Mouse (Mus musculus) left cerebral cortex, postnatal 25 days (tissue): ENCODE measurements around the gene Wdr61. TPM values are rescaled to one million over a fixed set of nuclear protein-coding genes. Genes with fewer than 3 reads are reported as not detected.
A peak's percentile ranks its signal among the peaks of the same experiment; 100 is the strongest.

Source experiments
- DNase-seq, 2 experiments: peaks; one replicate each; pipeline ENCODE4 v3.0.0; 2022; ENCODE audit warnings: low spot score in 2 of 2, mixed read lengths in 1 of 2
- intact Hi-C: fragments of 180-260 bp; cut with DNase I; formaldehyde crosslinking; loops from one replicate; pipeline ENCODE4 v1.15.1; 2025
- total RNA-seq, 2 experiments: library from RNA; stranded (reverse); gene quantifications; 2 replicates each; pipeline ENCODE4 v1.2.3; 2021

The Wdr61 gene
- total RNA-seq: 10 to 100 TPM; 53.9 to 59.2 TPM

DNA sequence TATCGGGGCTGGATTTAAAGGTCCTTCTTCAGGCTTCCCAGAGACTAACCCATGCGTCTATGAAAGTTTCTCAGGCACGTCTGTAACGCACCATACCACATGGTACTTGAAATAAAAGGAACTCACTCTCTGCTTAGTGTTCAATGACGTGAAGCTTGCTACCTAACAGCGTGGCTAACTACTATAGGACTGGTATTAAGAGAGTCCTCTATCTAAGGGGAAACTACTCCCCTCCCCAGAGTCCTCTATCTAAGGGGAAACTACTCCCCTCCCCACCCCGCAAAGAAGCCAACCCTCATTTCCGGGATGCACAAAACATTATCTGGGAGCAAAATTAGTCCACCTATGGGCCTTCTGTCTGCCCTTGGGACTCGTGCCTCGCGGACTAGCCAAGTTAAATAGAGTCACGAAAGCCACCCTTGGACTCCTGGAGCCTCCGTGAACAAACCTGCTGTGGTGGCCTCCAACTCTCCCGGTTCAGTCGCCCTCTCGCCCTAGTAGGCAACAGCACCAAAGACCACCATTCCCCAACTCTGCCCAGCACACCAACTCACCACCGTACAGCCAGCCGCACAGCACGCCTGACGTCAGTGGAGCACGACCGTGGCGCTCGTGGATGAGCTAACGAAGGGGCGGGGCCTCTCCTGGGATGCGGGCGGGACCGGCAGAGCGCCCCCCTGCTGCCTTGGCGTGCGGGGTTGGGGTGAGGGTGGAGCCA lies at the start of gene Wdr61:
Wdr61 (minus strand) TSS at position 599 of the 718 bp plus-strand sequence.
- intact Hi-C loops: no loop called here

DNA sequence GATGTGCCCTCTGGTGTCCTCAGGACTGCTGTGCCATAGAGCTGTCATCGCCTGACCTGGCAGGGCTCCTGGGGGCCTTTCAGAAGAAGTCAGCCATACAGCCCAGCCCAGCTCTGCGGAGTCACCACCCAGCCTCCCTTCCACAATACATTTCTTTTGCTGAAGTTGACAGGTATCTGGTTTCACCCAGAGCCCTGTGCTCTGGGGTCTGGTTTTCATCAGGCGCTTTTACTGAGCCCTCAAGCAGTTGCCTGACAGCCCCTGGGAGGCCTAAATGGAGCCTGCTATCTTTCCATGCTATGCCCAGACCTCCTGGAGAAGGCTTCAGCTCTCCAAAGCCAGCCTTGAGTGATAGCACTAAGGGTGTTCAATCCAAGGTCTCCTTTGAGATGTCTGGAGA lies 49.7 kb upstream of the Wdr61 start:
- intact Hi-C loops: no loop called here
- no peak for DNase-seq

More for the DNA sequence above, at the start of gene Wdr61:
- peak; percentile 98 for DNase-seq

DNA sequence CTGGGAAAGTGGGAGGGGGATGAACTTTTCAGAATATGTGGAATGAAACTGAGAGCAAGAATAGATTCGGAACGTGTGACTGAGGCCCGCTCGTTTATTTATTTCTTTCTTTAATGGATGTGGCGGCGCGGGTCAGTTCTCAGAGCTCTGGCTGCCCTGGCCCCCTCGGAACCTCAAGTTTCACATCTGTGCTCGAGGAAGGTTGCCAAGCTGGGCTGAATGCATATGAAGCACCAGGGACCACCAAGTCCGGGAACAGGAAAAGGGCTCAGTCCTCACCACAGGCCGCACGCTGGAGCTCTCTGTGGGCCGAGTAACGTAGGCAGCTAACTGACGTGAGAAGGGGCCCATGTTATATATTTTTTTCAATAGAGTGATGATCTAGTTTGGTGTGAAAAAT lies 48.2 kb upstream of the Wdr61 start:
- intact Hi-C loops: no loop called here
- no peak for DNase-seq

DNA sequence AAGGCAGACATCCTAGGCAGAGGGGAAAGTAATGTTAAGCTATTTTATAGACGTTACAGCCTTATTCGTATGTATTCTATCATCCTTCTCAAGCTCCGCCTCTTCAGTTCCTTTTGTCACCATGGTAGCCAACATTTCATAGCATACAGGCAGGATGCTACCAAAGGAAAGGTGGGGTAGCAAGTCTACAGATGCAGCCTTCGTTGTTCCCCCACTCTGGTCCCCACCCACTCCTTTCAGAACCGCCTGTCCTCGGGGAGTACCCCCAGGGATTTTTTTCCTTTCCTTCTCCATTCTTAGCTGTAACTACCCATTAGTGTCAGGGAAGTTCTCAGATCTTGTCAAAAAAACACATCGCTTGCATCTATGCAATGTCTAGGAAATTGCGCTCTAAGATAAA lies 45.0 kb upstream of the Wdr61 start:
- intact Hi-C loops: no loop called here
- DNase-seq: no peak

DNA sequence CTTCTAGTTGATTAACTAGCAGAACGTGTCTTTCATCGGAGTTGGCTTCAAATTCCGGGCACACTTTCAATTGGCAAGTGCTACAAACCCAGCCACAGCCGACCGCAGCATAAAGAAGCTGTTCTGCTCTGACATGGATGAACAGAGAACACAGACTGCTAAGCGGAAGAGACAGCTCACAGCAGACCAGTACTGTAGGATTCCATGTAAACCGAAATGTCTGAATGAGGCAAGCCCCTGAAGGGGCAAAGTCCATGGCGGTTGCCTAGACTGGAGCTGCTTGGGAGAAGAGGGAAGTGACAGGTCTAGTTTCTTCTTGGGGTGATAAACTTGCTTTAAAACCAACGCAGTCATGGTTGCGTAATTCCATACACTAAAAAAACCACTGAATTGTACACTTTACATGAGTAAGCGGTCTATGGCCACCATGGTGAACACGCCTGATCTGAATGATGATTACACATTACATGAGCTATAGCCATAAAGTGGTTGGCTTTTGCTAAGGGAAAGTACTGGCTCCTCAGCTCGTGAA lies 42.2 kb upstream of the Wdr61 start:
- intact Hi-C loops: no loop called here
- DNase-seq: peak in 1 of 2 experiments; percentile 9

DNA sequence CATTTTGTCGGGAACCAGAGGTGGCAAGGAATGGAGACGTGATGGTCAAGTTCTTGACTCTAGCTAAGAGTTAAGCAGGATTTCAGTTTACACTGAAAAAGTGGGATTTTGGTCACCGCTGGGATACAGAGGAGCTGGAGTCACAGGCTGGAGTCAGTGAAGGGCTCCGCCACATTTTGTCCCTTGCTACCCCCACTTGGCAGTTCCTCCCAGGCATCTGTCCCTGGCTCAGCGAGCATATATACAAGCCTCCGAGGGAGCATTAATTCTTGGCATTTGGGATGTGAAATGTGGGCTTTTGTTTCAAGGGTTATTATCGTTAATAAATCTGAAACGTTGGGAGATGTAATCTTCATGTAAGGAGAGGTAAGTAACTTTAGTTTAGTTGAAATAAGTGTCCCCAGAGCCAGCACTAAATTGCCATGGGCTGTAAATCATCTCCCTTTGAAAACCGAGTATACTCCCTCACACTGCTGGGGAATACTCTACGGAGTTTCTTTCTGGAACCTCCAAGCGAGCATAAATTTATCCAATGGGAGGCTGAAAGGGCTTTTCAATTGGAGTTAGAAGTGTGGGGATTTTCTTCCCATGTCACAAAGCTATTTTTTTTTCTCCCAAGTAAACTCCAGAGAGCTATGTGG lies 35.9 kb upstream of the Wdr61 start:
- intact Hi-C loops: no loop called here

DNA sequence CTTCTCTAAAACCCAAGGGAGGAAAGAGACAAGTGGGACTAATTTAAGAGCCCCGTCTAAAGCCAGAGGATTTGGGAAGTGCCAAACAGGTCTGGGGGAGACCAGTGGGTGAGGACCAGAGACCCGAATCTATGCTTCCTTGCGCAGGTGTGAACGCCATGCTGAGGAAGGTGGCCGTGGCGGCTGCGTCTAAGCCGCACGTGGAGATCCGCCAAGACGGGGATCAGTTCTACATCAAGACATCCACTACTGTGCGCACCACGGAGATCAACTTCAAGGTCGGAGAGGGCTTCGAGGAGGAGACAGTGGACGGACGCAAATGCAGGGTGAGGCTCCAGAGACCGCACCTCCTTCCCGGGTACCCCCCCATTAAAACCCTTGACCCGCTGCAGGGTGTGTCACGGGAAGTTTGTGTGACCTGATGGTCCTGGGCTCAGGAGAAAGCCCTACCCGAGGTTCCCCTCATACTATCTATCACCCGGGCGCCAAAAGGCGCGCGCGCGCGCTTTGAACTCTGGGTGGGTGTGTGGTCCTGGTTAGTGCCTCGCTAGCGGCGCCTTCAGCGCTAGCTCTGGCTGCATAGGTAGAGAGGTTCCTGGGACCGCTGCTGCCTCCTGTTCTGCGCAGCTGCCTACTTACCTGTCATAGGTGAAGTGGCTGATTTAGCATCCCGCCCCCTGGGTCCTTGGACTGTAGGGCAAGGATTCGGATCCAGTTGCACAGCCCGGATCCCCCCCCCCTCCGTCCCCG lies 31.2 kb upstream of the Wdr61 start:
- no peak for DNase-seq
- intact Hi-C loops: no loop called here

More for the DNA sequence above, 35.9 kb upstream of the Wdr61 start:
- no peak for DNase-seq

DNA sequence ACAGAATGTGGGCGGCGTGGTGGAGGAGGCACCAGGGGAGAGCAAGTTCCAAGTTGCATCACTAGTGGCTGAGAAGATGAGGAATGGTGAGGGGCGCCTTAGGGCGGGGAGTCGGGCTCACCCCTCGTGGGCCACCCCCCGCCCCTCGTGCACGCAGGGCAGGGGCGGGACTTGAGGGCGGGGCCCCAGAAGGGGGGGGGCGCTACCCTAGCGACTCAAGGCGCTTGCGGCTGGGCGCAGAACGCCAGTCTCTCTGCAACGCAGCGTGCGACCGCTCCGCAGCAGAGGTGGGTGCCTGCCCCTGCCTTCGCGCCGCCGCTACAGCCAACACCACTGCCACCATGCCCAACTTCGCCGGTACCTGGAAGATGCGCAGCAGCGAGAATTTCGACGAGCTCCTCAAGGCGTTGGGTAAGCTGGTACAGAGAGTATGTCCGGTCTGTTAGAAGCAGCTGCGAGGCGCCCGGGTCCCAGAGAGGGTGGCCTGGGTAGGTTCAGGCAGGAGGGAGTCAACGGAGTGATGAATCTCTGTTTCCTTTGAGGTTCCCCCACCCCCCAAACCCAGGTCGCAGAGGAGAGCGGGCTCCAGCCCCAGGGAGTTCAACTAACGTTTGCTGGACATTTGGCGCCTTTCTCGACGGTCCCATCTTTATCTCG lies 30.4 kb upstream of the Wdr61 start, which contains the start of gene Crabp1:
Crabp1 (plus strand) TSS at position 188 of the 657 bp plus-strand sequence.
- intact Hi-C loops: no loop called here
- peak in 1 of 2 experiments; percentile 13 for DNase-seq

DNA sequence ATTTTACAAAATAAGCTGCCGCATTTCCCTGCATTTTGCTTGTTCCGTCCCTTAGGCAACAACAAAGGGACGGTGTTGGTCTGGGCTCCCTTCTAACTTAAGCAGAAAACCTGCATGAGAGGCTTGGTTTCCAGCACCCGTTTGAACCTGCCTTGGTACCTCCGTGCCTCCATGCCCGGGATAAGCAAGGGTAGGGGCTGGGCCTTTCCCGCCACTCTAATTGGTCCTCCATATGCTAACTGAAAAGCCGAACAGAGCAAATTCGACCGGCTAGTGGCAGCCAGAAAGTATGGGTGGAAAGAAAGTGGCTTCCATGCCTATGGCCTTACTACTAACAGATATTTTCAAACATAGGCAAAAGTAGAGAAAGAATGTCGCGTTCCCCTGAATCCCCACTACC lies 29.8 kb upstream of the Wdr61 start:
- DNase-seq: no peak
- intact Hi-C loops: no loop called here

DNA sequence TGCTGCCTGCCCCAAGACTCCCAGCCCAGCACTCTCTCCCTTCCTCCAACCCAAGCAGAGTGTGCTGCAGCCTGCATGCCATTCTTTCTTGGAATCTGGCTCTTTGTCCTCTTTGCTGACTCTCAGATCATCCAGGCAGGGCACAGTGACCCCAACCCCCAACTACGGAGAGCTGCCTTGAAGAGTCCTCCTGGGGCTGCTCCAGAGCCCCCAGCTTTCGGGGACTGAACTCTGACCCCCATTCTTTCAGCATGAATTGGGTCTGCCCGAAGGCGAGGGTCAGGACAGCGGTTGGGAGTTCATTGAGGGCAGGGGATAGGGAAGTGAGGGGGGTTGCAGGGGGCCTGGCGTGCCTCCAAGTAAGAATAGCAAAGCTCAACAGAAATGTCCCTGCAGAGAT lies 25.3 kb upstream of the Wdr61 start:
- intact Hi-C loops: no loop called here
- DNase-seq: no peak

DNA sequence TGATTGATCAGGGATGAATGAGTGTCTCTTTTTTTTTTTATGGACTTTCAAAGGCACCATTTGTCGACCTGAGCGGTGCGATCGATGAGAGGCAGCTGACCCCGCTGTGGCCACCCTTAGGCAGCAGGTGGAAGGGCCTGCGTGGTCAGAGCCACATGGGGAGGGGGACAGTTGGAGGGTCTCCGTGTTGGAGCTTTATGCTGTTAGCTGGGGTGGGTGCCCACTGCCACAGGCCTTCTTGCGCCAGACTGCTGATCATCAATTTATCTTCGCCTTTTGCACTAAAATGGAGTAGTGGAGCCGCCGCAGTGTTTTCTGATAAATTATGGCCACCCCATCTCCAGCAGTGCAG lies 18.6 kb upstream of the Wdr61 start:
- intact Hi-C loops: loop anchor here (5.0 kb wide), 2 partner anchors 39 to 54 kb away; no protein-coding TSS in a partner anchor
- no peak for DNase-seq

DNA sequence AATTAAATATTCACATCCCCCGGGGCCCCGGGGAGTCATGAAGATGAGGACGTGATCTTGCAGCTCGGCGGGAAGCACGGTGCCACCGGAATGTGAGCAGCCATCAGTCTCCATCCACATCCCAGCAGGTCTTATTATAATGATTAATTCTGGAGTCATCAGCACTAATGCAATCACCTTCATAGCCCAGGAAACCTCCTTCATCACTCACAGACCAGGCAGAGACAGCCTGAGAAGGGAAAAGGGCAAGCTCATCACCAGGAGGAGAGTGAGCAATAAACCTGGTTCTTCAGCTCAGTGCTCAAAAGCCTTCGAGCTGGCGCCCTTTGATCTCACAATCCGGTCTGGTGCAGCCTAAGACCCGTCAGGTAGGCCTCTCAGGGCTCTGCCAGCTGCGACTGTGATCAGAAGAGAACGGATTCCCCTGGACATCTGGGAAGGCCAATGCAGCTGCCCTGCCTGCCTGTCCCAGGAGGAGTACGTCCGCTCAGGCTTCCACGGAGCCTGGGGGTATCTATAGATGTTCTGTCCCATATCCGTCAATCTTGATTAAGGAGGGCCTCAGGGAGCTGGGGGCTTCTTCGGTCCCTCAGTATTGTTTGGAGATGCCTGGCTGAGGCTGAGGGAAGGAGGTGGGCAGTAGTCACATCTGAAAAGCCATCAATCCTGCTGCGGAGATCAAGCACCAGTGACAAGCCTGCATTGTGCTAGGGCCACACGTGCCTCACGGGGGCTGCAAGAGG lies 18.1 kb upstream of the Wdr61 start:
- no peak for DNase-seq
- intact Hi-C loops: loop anchor here (5.0 kb wide), 2 partner anchors 40 to 55 kb away; no protein-coding TSS in a partner anchor

DNA sequence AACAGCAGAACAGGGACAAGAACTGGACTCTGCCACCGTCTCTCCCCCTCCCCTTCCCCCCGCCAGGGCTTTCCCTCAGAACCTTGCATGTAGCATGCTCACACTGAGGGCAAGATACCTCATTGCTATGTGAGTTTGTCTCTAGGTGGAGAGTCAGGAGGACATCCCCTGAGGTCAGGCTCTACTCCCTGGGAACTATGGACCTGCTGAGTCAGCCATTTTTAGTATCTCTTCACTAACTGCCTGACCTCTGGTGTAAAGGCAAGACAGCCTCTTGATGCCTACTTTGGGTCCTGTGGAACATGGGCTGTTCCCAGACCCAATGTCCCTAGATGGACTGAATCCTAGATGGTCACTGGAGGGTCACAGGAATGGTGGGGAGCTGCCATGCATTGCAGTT lies 17.4 kb upstream of the Wdr61 start:
- intact Hi-C loops: loop anchor here (5.0 kb wide), 2 partner anchors 41 to 56 kb away; no protein-coding TSS in a partner anchor
- no peak for DNase-seq

DNA sequence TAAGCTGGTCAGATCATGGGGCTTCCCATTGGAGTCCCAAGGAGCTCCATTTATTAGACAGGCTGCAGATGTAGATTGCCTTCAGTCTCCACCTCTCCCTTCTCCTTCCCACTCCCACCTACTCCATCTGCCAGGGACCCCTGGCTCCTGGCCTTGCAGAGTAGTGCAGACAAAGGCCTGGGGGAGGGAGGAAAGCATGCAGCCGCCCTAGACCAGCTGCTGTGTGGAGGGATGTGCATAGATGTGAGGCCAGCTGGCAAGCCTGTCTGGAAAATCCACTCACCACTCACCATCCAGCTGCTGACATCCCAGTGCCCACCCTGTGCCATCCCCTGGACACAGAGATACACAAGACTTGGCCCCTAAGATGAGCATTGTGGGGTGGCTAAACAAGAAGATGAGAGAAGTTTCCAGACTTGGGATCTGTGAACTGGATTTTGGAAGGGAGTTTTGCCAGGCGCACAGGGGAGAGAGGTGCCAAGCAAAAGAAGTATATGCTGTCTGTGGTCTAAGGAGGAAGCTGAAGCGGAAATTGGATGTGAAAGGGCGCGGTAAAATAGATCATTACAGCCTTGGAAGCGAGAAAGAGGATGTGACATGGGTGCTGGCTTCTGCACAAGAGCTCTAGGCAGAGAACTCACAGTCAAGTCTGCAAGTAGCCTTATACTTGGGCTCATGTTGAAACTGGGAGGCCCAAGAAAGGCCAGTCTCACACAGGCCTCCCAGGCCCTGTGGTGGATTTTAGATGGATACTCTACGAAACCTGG lies 16.1 kb upstream of the Wdr61 start:
- DNase-seq: no peak
- intact Hi-C loops: loop anchor here (5.0 kb wide), 2 partner anchors 42 to 57 kb away; no protein-coding TSS in a partner anchor

DNA sequence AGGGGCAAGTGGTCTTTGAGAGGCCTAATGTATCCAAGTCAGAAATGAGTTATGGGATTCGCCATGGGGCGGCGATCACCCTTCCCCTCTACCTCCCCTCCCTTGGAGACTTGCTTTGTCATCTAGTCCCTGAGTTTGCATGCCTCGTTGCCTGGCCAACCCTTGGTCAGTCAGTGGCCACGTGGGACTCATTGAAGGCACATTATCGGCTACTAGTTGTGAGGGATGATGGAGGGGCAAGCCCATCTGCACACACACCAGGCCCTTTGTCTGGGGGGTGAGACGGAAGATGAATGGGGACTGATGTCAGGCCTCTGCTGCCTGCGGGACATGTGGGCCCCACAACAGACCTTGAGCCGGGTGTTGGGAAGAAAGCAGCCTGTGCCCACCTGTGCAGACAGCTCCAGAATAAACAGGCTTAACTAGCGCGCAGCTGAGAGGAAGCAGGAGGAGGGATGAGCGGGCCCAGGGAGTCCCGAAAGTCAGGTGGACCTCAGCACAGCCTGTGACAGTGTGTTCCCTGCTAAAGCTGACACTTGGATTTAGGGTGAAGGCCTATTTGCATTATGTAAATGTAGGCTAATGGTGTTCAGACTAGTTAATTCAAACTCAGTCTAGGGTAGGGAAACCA lies 11.5 kb upstream of the Wdr61 start:
- no peak for DNase-seq

DNA sequence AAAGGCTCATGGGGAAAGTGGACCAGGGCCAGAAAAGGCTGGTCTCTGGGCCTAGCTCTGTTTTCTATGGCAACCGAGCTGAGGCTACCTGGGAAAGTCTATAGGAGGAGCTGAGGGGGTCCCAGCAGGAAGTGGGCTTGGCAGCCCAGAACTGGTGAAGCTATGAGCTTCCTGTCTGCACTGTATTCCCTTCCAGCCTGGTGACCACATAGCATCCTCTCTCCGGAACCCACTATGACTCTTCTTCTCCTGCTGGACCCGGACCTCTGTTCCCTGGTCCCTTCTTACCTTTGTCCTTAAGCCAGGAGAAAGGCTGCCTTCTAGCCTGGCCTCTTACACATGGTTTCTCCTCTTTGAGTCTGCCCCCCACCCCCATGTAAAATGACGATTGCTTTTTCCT lies 9.6 kb upstream of the Wdr61 start:
- intact Hi-C loops: no loop called here
- DNase-seq: no peak

More for the DNA sequence above, 11.5 kb upstream of the Wdr61 start:
- intact Hi-C loops: no loop called here

DNA sequence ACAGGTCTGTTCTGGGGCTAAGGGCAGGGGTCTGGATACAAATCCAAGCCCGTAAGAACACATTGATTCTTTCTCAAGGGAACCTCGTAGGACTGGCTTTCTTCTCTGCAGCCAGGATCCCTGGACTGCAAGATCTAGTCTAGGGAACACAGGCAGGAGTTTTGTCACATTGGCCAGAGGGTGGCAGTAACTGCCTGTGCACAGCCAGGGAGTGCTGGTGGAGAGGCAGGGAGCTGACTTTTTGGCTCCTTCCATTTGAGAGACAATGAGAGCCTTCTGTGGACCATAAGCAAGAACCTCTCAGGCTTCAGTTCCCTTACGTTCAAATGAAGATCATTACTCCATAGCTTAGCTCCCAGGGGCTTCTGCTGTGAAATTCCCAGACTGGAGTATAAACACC lies 4.1 kb upstream of the Wdr61 start:
- peak; percentile 62 to 73 for DNase-seq
- intact Hi-C loops: loop anchor here (1.0 to 5.0 kb wide), 2 partner anchors 83 to 374 kb away; no protein-coding TSS in a partner anchor

DNA sequence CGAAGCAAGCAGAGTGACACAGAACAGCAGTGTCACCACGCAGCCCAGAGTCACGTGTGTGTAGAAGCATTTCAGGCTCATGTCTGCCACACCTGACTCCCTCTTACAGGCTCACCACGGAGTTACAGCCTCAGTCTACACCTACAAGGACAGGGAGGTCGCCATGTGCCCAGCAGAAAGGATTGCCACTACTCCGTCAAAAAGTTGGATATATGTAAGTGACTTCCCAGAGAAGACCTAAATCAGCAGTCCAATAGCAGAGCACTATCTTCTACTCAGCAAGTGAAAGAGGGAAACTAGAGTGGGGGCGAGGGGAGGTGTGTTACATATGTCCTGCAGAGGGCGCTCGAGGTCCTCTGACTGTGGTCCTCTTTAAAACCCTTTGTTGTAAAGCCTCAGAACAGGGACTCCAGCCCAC lies 2.0 kb upstream of the Wdr61 start:
- intact Hi-C loops: loop anchor here (5.0 kb wide), 1 partner anchor 376 kb away; no protein-coding TSS in a partner anchor
- peak in 1 of 2 experiments; percentile 32 for DNase-seq
